Mouse (Mus musculus): ENCODE results near the gene Hyal3. TPM values are rescaled to one million over a fixed set of nuclear protein-coding genes. Genes with fewer than 3 reads are reported as not detected.

The Hyal3 gene
- polyA plus RNA-seq (2015; fragmentation: Nextera tagmentation; extraction: Ambion mirVana), result 1.7 and 2.2 TPM in 2 replicates

DNA sequence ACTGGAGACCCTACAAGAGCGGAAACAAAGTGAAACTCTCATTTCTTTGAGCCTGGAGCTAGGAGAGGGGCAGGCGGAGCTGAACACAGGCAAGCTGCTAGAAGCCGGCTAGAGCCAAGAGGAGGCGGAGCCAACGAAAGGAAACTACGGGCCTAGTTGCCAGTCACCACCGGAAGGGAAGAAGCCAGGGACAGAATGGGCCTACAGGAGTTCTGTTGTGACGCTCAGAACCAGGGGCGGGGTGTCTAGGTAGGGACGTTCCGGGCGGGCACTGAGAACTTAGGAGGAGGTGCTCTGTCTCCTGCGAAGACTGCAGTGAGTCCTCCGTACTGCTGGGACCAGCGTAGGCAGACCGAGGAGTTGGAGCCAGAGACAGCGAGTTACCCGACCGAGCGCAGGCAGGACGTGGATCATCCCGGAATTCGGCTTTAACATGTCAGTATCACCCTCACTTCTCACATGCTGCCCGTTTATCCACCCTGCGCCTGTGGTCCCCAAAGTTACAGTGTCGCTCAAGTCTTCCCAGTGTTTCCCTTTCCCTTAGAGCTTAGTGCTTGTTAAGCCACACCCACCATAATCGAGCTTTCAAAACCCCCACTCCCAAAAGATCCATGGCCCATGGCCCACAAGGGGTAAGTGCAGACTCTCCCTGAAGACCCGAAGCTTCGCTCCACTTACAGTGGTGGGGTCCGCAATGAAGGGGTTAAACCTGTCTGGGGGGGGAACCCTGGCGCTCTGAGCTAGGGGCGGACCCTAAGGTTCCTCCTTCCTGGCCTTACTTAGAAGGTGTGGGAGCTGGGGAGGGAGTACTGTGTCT lies at the start of gene Hyal3:
Gene Hyal3, plus strand, starts transcription at position 318 of the 817 bp plus-strand sequence.
- H3K4me1 ChIP-seq (ENCODE audit: insufficient read depth, low read depth, low read length), result peaks cover 6% of the 10 kb centered on the region

DNA sequence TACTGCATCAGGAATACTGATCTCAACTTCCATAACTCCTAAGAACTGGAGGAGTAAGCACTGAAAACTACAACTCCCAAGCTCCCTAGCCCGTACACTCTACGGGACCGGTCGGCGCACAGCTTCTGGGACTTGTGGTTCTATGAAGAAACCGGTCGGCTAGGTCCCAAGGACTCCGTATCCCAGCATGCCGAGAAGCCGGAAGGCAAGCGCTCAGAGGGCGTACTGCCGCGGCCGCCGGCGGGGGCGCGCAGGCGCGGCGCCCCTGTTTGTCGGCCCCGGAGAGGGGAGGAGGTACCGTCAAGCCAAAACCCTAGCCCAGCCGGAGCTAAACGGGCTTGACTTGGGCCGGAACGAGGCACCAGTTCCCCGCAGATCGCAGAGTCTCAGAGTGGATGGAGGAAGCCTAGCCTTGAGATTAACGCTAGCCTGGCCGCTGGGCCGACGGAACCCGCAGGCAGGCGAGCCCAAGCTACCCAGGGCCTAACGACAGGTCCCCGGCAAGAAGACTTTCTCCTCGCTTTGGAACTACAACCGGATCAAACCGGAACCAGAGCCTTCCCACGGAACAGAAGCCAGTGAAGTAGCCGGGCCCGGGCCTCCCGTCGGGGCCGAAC lies 46.7 kb upstream of the Hyal3 start, which contains the start of gene Tmem115:
Gene Tmem115, plus strand, starts transcription at position 155 of the 617 bp plus-strand sequence.
- Histone ChIP-seq H3K9me3 (ENCODE audit: low read length) (no peaks in the 10 kb centered on the region), H3K9ac (replicated peaks; ENCODE audit: low read depth) (peak within 1 kb of the TSS; percentile 92), H3K27ac (ENCODE audit: low read length) (peak within 1 kb of the TSS; percentile 86), H3K36me3 (ENCODE audit: insufficient read depth, low read length) (peaks cover 12% of the 10 kb centered on the region), H3K4me2 (replicated peaks; ENCODE audit: low read depth, low read length) (peak within 1 kb of the TSS; percentile 95), H3K4me1 (ENCODE audit: insufficient read depth, low read depth, low read length) (peaks cover 21% of the 10 kb centered on the region; the same call in 1 of the 2 replicates), H3K4me3 (ENCODE audit: low read depth, low read length) (peak within 1 kb of the TSS; percentile 83), H3K27me3 (replicated peaks; ENCODE audit: insufficient read depth, low read length) (no peaks in the 10 kb centered on the region)
- ATAC-seq (peak; percentile 100), DNase-seq (ENCODE audit: low spot score) (peak; percentile 99)
- TF ChIP-seq EP300 (IDR thresholded peaks at IDR 0.05) (no peak), CTCF (IDR thresholded peaks at IDR 0.05) (peak; percentile 43)
- 3% methylated on average over 48 of the region's 48 CpGs for WGBS

More for the DNA sequence above, at the start of gene Hyal3:
- Histone ChIP-seq H3K4me3 (ENCODE audit: low read depth, low read length) (peak within 1 kb of the TSS; percentile 60), H3K27ac (ENCODE audit: low read length) (peak within 1 kb of the TSS; percentile 97), H3K9ac (replicated peaks; ENCODE audit: low read depth) (peak within 1 kb of the TSS; percentile 85), H3K36me3 (ENCODE audit: insufficient read depth, low read length) (no peaks in the 10 kb centered on the region), H3K27me3 (replicated peaks; ENCODE audit: insufficient read depth, low read length) (no peaks in the 10 kb centered on the region), H3K9me3 (ENCODE audit: low read length) (no peaks in the 10 kb centered on the region), H3K4me2 (replicated peaks; ENCODE audit: low read depth, low read length) (peak within 1 kb of the TSS; percentile 74)
- ATAC-seq (peak; percentile 87), DNase-seq (ENCODE audit: low spot score) (peak; percentile 98)
- peak; percentile 82 for TF ChIP-seq EP300 (IDR thresholded peaks at IDR 0.05)
- TF ChIP-seq CTCF (IDR thresholded peaks at IDR 0.05), result no peak
- WGBS, result under 1% methylated on average over 32 of the region's 32 CpGs

DNA sequence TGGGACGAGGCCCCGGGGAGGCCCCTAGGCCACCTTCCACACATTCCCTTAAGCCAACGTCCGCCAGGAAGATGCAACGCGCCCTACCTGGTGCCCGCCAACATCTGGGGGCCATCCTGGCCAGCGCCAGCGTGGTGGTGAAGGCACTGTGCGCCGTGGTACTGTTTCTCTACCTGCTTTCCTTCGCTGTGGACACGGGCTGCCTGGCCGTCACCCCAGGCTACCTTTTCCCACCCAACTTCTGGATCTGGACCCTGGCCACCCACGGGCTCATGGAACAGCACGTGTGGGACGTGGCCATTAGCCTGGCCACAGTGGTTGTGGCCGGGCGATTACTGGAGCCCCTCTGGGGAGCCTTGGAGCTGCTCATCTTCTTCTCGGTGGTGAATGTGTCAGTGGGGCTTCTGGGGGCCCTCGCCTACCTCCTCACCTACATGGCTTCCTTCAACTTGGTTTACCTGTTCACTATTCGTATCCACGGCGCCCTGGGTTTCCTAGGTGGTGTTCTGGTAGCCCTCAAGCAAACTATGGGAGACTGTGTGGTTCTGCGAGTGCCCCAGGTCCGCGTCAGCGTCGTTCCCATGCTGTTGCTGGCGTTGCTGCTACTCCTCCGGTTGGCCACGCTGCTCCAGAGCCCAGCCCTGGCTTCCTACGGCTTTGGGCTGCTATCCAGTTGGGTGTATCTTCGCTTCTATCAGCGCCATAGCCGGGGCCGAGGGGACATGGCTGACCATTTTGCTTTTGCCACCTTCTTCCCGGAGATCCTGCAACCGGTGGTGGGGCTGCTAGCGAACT lies 46.0 kb upstream of the Hyal3 start:
- Histone ChIP-seq H3K4me2 (replicated peaks; ENCODE audit: low read depth, low read length) (peak overlapping the region; percentile 95), H3K4me1 (ENCODE audit: insufficient read depth, low read depth, low read length) (peaks cover 21% of the 10 kb centered on the region; the same call in 1 of the 2 replicates), H3K27me3 (replicated peaks; ENCODE audit: insufficient read depth, low read length) (no peaks in the 10 kb centered on the region), H3K27ac (ENCODE audit: low read length) (peak overlapping the region; percentile 86), H3K36me3 (ENCODE audit: insufficient read depth, low read length) (peaks cover 16% of the 10 kb centered on the region), H3K4me3 (ENCODE audit: low read depth, low read length) (peak overlapping the region; percentile 83), H3K9ac (replicated peaks; ENCODE audit: low read depth) (peak overlapping the region; percentile 92), H3K9me3 (ENCODE audit: low read length) (no peaks in the 10 kb centered on the region)
- ATAC-seq (no peak), DNase-seq (ENCODE audit: low spot score) (peak; percentile 50)
- under 1% methylated on average over 40 of the region's 40 CpGs for WGBS
- TF ChIP-seq EP300 (IDR thresholded peaks at IDR 0.05), result no peak
- TF ChIP-seq CTCF (IDR thresholded peaks at IDR 0.05), result no peak

DNA sequence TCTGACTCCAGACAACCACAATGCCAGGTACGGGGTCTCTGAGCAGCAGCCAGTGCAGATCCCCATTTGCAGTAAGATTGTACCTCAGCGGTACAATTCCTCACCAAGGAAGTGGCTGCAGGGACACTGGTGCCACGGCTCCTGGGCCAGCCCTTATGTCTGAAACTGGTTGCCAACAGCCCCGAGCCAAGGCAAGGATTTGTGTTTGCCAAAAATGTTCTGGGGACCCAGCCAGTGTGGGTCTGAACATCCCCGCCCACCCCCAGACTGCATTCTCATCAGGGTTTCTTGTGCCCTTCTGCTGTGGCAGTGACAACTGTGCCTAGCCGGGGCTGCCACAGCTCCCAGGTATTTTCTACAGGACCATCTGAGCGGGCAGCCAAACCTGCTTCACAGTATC lies 42.4 kb upstream of the Hyal3 start:
- Histone ChIP-seq H3K27ac (ENCODE audit: low read length) (no peak overlapping the region), H3K4me3 (ENCODE audit: low read depth, low read length) (no peak overlapping the region), H3K9me3 (ENCODE audit: low read length) (no peaks in the 10 kb centered on the region), H3K4me1 (ENCODE audit: insufficient read depth, low read depth, low read length) (peaks cover 32% of the 10 kb centered on the region; the same call in 1 of the 2 replicates), H3K9ac (replicated peaks; ENCODE audit: low read depth) (no peak overlapping the region), H3K4me2 (replicated peaks; ENCODE audit: low read depth, low read length) (no peak overlapping the region), H3K36me3 (ENCODE audit: insufficient read depth, low read length) (peaks cover 22% of the 10 kb centered on the region), H3K27me3 (replicated peaks; ENCODE audit: insufficient read depth, low read length) (no peaks in the 10 kb centered on the region)
- no peak for TF ChIP-seq EP300 (IDR thresholded peaks at IDR 0.05)
- 92% methylated on average over 7 of the region's 7 CpGs for WGBS
- no peak for ATAC-seq
- DNase-seq (ENCODE audit: low spot score), result no peak

DNA sequence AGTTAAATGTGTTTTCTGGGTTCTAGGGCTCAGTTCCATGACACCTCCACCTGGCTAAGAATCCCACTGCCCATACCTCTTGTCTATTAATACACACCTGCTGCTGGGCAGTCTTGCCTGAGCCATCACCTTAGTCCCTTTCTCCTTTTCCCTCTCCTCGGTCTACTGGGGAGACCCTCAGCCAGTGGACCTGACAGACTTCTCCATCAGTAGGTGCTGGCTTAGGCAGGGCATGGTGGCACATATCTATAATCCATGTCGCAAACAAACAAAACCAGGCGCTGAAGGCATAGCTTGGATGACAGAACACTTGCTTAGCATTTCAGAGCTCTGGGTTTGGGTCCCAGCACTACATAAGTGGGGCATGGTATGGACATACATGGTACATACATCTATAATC lies 41.9 kb upstream of the Hyal3 start:
- DNase-seq (ENCODE audit: low spot score) (no peak), ATAC-seq (no peak)
- H3K4me3 ChIP-seq (ENCODE audit: low read depth, low read length), result no peak overlapping the region
- H3K9ac ChIP-seq (replicated peaks; ENCODE audit: low read depth), result no peak overlapping the region
- H3K4me1 ChIP-seq (ENCODE audit: insufficient read depth, low read depth, low read length), result peaks cover 32% of the 10 kb centered on the region; the same call in 1 of the 2 replicates
- no peaks in the 10 kb centered on the region for H3K27me3 ChIP-seq (replicated peaks; ENCODE audit: insufficient read depth, low read length)
- H3K27ac ChIP-seq (ENCODE audit: low read length), result no peak overlapping the region
- peaks cover 22% of the 10 kb centered on the region for H3K36me3 ChIP-seq (ENCODE audit: insufficient read depth, low read length)
- TF ChIP-seq EP300 (IDR thresholded peaks at IDR 0.05), result no peak
- TF ChIP-seq CTCF (IDR thresholded peaks at IDR 0.05), result no peak
- H3K4me2 ChIP-seq (replicated peaks; ENCODE audit: low read depth, low read length), result no peak overlapping the region
- 92% methylated on average over 3 of the region's 3 CpGs for WGBS
- no peaks in the 10 kb centered on the region for H3K9me3 ChIP-seq (ENCODE audit: low read length)

Data from lung, postnatal 0 days (tissue).